Mouse (Mus musculus) adipocyte (in vitro differentiated cells): ENCODE measurements around the gene Gm14226.
"Not testable (repeated sequence)": the region's sequence is repeated elsewhere in the genome, so short reads cannot be mapped to it uniquely, and the experiment has no call there.

Source experiments
- DNase-seq: peaks from one replicate; pipeline ENCODE4 v3.0.0-alpha.2; 2016; ENCODE audit warnings: low spot score

Gm14226 gene

GRCm38 (mm10) chr2:155018251-155018755, at the start of gene Gm14226:
Gene Gm14226, plus strand, starts transcription at chr2:155018266.
- DNase-seq: not testable (repeated sequence)

- not testable (repeated sequence) for DNase-seq
Measured at GRCm38 (mm10) chr2:154969740-154970397, 48.2 kb upstream of the Gm14226 start.

- DNase-seq: no peak
Measured at GRCm38 (mm10) chr2:154971919-154972692, 46.0 kb upstream of the Gm14226 start.

DNA sequence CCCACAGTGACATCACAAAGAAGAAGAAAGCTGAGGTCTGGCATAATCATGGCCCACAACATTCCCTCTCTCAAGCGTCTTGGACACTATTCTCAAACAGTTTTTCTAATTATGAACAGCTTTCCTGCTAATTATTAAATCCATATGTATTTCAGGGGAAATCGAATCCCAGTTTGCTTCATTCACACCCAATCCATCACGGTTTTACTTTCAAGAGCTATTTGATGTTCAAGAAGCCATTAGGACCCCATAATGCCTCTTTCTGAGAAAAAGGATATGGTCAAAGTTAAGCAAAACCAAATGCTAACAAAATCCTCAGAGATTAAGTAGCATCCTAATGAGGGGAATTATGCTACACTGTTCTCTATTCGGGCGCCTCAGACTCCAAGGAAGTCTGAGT, 45.1 kb upstream of the Gm14226 start:
- DNase-seq: no peak

- DNase-seq: no peak
Measured at GRCm38 (mm10) chr2:154986609-154987008, 31.5 kb upstream of the Gm14226 start.

- no peak for DNase-seq
Measured at GRCm38 (mm10) chr2:154991411-154991810, 26.7 kb upstream of the Gm14226 start.

GRCm38 (mm10) chr2:154992083-154992482, 26.0 kb upstream of the Gm14226 start:
- no peak for DNase-seq

DNA sequence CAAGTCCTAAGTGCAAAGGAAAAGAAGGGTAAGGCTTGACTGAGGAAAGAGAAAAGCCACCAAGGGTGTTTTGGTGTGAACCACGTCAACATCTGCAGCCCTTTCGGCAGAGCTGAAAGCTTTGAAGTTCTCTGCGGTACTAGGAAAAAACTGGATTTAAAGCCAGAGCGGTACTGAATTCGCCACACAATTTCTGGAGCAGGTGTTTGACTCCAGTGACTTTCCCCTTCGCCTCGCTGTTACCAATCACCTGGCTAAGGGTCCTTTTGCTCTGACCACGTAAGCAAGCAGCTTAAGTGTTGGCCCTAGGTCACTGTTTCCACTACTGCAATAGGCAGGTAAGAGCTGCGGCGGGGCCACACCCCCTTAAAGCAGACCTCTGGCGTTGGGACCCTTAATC, 12.6 kb upstream of the Gm14226 start:
- DNase-seq: no peak

DNA sequence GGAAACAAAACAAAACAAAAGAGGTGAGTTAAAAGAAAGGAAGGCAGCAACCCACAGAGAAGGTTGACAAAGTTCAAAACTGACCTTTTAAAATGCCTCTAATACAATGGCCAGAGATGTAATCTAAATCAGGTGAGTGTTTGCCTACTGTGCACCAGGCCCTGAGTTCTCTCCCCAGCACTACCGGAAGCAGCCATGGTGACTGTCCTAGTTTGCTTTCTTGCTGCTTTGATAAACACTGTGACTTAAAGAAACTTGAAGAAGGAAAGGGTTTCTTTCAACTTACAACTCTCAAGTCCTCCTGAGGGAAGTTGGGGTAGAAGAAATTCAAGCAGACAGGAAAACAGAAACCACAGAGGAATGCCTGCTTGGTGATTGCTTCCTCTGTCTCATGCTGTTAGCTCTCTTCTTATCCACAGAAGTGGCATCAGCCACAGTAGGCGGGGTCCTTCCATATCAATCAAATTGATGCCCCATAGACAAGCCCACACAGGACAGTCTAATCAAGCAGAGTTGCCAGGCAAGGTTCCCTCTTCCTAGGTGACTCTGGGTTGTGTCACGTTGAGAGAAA, 6.9 kb upstream of the Gm14226 start:
- no peak for DNase-seq

GRCm38 (mm10) chr2:155012991-155013390, 5.1 kb upstream of the Gm14226 start:
- DNase-seq: no peak

DNA sequence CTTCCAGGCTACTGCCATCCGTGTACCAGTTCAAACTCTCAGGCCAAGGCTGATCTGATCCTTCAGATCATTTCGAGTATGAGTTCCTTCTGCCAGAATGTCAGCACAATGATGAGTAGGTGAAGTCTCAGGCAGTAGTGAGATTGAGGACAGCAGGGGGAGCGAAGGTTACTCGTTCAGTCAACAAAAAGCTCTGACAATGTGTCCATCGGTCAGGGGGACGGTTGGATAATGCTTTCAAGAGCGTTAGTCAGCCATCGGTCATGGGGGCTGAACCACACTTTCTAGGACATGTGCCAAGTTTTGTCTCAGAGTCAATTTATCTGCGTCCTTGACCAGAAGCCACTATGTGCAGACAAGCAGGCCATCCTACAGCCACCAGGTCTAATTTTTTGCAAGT, 1.3 kb upstream of the Gm14226 start:
- not testable (repeated sequence) for DNase-seq

DNA sequence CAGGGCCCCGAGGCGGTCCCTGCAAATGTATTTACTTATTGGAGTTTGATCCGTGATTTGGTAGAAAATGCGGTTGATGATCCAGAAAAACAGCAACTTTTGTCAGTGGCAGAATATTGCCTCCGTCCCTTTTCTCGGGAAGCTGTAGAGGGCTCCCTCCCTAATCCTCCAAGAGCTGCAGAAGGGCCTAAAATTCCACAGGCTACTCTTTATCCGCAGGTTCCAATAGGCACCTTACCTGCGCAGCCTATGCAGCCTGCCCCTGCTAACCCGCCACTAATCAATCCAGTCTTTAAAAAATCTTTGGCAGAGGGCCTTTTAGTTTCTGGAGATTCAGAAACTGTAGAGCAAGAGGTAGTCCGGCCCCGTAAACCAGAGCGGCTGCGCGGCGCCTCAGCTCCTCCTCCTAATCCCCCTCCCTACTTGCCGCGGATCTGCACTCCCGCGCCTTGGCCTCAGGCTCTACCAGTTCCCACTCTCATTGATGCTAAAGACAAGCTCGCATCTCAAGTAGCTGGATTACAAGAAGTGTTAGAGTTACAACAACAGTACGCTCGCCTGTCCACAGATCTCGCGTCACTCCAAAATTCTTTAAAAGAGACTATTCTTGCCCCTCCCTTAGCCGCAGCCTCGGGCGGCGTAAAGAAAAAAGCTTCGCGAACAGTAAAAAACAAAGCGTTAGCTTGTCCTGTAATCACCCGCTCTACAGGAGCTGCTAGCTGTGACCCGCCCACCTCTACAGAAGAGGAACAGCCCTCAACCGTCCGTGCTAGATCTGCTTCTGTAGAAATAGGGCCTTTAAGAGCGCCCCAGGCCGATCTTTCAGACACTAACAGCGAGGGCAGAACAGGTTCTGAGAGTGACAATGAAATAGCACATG, 936 bp downstream of the Gm14226 start:
- no peak for DNase-seq

GRCm38 (mm10) chr2:155019673-155020072, 1.6 kb downstream of the Gm14226 start:
- peak; percentile 76 for DNase-seq

DNA sequence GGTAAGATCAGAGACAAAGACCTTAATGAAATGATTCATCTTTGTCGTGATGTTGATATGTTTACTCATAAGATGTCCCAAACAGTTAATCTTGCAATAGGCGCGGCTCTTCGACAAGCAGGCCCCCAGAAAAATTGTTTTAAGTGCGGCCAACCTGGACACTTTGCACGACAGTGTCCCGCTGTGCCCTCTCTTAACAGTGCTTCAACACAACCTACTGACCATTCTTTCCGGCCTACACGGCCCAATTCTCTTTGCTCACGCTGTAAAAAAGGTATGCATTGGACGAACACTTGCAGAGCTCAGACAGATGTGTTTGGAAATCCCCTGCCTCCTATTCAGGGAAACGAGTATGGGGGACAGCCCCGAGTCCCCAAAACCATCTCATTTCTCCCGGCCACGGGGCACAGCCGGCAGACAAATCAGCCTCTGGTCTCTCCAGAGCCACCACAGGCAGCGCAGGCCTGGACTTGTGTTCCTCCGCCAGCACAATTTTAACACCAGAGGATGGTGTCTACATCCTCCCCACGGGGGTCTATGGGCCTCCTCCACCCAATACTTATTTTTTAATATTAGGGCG, 2.3 kb downstream of the Gm14226 start:
- not testable (repeated sequence) for DNase-seq

DNA sequence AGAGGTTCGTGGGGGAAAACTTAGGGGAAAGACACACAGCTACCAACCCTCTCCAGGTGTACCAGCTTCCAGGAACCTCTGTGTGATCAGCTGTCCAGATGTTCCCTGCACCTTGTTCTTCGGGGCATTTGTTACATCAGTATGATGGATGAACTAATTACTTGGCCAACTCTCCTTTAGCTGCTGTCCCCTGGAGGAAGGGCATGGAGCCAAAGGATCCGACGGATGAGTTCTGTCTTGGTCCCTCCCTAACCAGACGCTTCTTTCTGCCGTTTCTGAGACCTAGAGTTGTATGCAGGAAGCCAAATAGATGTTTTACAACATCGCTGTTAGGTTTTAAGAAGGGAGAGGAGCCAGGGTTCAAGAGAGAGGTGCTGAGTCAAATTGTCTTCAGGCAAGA, 12.8 kb downstream of the Gm14226 start:
- DNase-seq: no peak

GRCm38 (mm10) chr2:155032938-155033710, 15.1 kb downstream of the Gm14226 start:
- no peak for DNase-seq

DNA sequence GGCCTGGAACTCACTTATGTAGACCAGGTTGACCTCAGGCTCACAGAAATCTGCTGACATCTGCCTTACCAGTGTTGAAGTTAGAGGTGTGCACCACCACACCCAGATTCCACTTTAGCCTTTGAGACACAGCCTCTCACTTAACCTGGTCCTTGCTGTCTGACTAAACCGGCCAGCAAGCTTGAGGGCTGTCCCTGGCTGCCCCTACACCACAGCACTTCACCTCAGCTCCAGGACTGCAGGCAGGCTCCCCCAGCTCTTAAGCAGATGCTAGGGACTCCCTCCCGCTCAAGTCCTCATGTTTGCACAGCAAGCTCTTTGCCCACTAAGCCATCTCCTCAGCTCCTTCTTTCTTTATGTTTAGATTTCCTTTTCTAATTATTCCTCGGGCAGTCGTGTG, 21.9 kb downstream of the Gm14226 start:
- no peak for DNase-seq

DNA sequence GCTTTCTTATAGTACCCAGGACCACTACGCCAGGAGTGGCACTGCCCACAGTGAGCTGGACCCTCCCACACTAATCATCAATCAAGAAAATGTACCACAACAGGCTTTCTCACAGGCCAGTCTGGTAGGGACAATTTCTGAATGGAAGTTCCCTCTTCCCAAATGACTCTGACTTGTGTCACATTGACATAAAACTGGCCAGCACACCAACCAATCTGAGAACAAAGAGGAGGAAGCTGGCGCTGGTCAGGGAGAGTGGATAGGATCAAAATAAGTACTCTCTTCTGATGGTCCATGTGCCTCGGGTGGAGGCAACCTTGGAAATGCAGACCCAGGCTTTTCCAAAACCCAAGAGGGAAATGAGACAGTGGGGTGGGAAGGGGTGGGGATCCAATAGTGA, 26.5 kb downstream of the Gm14226 start:
- no peak for DNase-seq

- no peak for DNase-seq
Measured at GRCm38 (mm10) chr2:155045075-155045474, 27.0 kb downstream of the Gm14226 start.

GRCm38 (mm10) chr2:155046803-155047202, 28.7 kb downstream of the Gm14226 start:
- DNase-seq: no peak
